Mouse (Mus musculus): Measurements from ENCODE around the gene Gm10322. TPM values are rescaled to one million over a fixed set of nuclear protein-coding genes. Genes with fewer than 3 reads are reported as not detected.

Gm10322 gene
- polyA plus RNA-seq, 1 experiment from 2014 or later: not detected

DNA sequence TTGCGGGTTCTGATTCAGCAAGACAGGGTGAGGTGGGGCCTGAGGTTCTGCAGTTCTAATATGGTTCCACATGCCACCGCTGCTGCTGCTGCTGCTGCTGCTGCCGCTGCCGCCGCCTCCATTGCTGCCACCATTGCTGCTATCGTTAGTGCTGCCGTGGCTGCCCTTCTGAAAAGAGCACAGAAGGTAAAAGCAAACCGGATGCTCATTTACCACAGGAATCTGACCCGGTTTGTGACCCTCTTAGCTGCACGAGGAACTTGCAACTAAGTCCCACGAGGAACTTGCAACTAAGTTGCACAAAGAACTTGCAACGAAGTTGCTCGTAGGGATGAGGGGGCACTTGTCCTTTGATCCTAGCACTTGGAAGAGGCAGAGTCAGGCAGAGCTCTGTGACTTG lies 40.9 kb downstream of the Gm10322 start:
- H3K9ac ChIP-seq (ENCODE audit: low read length): no peak overlapping the region
- WGBS: 79% methylated on average over 13 of the region's 13 CpGs

DNA sequence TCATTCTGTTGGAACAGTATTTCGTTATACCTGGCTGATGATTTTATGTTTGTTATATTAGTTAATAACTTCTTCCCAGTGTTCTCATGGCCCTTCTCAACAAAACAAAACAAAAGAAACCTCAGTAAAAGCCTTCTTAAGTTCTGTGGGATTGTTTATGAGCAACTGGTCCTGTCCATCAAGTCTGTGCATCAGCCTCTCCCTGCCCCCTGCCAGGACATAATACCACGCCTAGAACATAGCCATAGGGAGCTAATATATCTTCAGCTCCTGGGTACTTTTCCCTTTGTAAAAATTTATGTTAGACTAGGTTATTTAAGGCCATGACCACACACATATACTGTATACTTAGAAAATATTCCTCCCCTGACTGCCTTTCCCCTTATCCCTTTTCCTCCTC lies 48.9 kb downstream of the Gm10322 start:
- Histone ChIP-seq H3K4me3 (replicated peaks; ENCODE audit: low read length) (no peak overlapping the region), H3K9ac (ENCODE audit: low read length) (no peak overlapping the region), H3K36me3 (ENCODE audit: control insufficient read depth, insufficient read depth, low read length) (no peaks in the 10 kb centered on the region), H3K4me2 (ENCODE audit: low read depth, low read length) (no peak overlapping the region), H3K27ac (ENCODE audit: low read length) (no peak overlapping the region), H3K27me3 (ENCODE audit: control insufficient read depth, insufficient read depth, low read length) (no peaks in the 10 kb centered on the region), H3K4me1 (ENCODE audit: control insufficient read depth, insufficient read depth, low read length) (peaks cover 10% of the 10 kb centered on the region), H3K9me3 (replicated peaks; ENCODE audit: control insufficient read depth, low read length) (no peaks in the 10 kb centered on the region)
- 82% methylated on average over 2 of the region's 2 CpGs for WGBS
- no peak for ATAC-seq (ENCODE audit: insufficient read depth, low FRiP score)

More for the DNA sequence above, 40.9 kb downstream of the Gm10322 start:
- H3K4me1 ChIP-seq (ENCODE audit: control insufficient read depth, insufficient read depth, low read length): no peaks in the 10 kb centered on the region
- no peak for ATAC-seq (ENCODE audit: insufficient read depth, low FRiP score)
- no peak overlapping the region for H3K27ac ChIP-seq (ENCODE audit: low read length)
- no peak overlapping the region for H3K4me2 ChIP-seq (ENCODE audit: low read depth, low read length)
- no peaks in the 10 kb centered on the region for H3K36me3 ChIP-seq (ENCODE audit: control insufficient read depth, insufficient read depth, low read length)
- H3K4me3 ChIP-seq (replicated peaks; ENCODE audit: low read length): no peak overlapping the region
- no peaks in the 10 kb centered on the region for H3K27me3 ChIP-seq (ENCODE audit: control insufficient read depth, insufficient read depth, low read length)
- no peaks in the 10 kb centered on the region for H3K9me3 ChIP-seq (replicated peaks; ENCODE audit: control insufficient read depth, low read length)

DNA sequence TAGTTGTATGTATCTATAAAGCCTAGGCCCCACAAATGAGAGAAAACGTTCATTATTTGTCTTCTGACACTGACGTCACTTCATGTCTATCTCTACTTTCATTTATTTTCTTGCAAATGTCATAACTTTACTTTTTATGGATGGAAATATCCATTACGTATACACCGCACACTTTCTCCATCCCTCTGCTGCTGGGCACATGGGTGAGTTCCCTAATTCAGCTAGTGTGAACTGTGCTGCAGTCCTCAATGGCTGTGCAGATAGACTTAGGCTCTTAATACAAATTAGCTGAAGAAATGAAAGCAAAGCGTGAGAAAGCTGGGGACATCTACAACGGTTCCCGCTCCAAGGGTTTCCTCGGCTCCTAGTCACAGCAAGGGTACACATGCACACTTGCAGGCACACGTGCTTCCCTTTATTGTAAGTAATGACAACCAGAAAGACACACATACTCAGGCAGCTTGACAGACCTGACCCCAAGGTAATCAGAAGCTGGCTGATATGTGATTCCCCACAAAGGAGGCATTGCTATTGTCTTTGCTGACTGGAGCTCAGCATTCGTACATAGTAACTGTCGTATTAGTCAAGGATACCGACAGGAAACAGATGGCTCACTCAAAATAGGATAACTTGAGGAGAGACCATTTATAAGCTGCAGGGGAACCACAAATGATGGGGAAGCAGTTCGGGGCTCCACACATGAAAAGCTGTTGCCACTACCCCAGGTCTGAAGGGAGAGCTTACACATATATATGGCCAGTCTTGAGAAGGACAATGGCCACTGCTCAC lies 49.8 kb downstream of the Gm10322 start:
- Histone ChIP-seq H3K9me3 (replicated peaks; ENCODE audit: control insufficient read depth, low read length) (no peaks in the 10 kb centered on the region), H3K4me3 (replicated peaks; ENCODE audit: low read length) (no peak overlapping the region), H3K27ac (ENCODE audit: low read length) (no peak overlapping the region), H3K4me2 (ENCODE audit: low read depth, low read length) (no peak overlapping the region), H3K36me3 (ENCODE audit: control insufficient read depth, insufficient read depth, low read length) (no peaks in the 10 kb centered on the region), H3K9ac (ENCODE audit: low read length) (no peak overlapping the region), H3K4me1 (ENCODE audit: control insufficient read depth, insufficient read depth, low read length) (peaks cover 10% of the 10 kb centered on the region), H3K27me3 (ENCODE audit: control insufficient read depth, insufficient read depth, low read length) (no peaks in the 10 kb centered on the region)
- WGBS: 66% methylated on average over 13 of the region's 13 CpGs
- ATAC-seq (ENCODE audit: insufficient read depth, low FRiP score): no peak

Other genes starting within 250 kb of the Gm10322 start
- gene Gm10273, start 220.4 kb upstream of the Gm10322 start, polyA plus RNA-seq (2015; fragmentation: Nextera tagmentation; extraction: Ambion mirVana): 7.2 and 21.0 TPM in 2 replicates
- gene Pla2g12b, start 212.4 kb upstream of the Gm10322 start, polyA plus RNA-seq (2015; fragmentation: Nextera tagmentation; extraction: Ambion mirVana): 12.7 and 13.1 TPM in 2 replicates
- 2.4 and 3.2 TPM in 2 replicates for gene Oit3, start 174.3 kb upstream of the Gm10322 start, polyA plus RNA-seq (2015; fragmentation: Nextera tagmentation; extraction: Ambion mirVana)
- 60.0 and 64.9 TPM in 2 replicates for gene Mcu, start 629 bp downstream of the Gm10322 start, polyA plus RNA-seq (2015; fragmentation: Nextera tagmentation; extraction: Ambion mirVana)
- 74.1 and 77.5 TPM in 2 replicates for gene Micu1, start 86.4 kb downstream of the Gm10322 start, polyA plus RNA-seq (2015; fragmentation: Nextera tagmentation; extraction: Ambion mirVana)